Mouse (Mus musculus) kidney, adult 2 months (tissue): Measurements from ENCODE around the gene Nrros.

Experiments used
- CTCF ChIP-seq: fragments of 200-500 bp; conservative IDR thresholded peaks from 2 replicates; pipeline ENCODE4 v1.5.1; 2011; ENCODE audit warnings: low read depth, mild to moderate bottlenecking, control low read depth, low read length, moderate library complexity, mixed read lengths; ENCODE audit not compliant: insufficient read depth, insufficient read length
- POLR2A ChIP-seq: fragments of 200-500 bp; IDR thresholded peaks from one replicate; pipeline ENCODE4 v1.6.1; 2011; ENCODE audit warnings: low read depth, low read length, control low read depth

DNA sequence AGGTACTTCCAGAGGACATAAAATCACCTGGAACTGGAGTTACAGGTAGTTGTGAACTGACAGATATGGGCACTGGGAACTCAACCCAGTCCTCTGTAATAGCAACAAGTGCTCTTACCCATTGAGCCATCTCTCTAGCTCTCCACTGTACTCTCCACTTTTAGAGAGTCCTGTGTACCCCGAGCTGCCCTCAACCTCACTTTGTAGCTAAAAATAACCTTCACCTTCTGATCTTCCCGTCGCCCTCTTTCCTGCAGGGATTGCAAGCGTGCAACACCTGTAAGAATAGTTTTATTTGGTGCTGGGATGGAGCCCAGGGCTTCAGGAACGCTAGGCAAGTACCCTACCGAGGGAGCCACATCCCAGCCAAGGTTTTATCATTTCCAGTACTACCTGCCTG lies 49.6 kb downstream of the Nrros start:
- no peak for TF ChIP-seq POLR2A
- no peak for TF ChIP-seq CTCF
